Comparison of ENCODE assay signal across 1 mouse cellular context in the genomic region with DNA sequence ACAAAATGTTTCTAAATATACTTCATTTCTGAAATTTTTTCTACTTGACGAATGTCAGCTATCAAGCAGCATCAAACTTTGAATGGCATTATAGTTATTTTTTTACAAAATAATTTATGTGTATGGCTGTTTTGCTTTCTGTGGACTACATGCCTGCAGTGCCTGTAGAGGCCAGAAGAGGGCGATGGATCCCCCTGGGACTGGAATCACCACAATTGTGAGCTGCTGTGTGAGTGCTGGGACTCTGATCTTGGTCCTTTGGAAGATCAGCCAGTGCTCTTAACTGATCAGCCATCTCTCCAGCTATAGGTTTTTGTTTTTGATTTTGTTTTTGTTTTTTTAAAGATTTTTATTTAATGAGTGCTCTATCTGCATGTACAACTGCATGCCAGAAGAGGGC.
TF ChIP-seq lines count a peak whose summit lies in the region.

No protein-coding gene starts in this region.

TF ChIP-seq in MEL, 35 proteins besides CTCF, POLR2A, EP300 and RAD21:
- no peak for TF ChIP-seq POLR2AphosphoS2 (IDR thresholded peaks at IDR 0.05; ENCODE audit: low read length)
- TF ChIP-seq POLR2AphosphoS5 (IDR thresholded peaks at IDR 0.05; ENCODE audit: borderline replicate concordance, low read depth, low read length) = no peak
- TF ChIP-seq ZKSCAN1 (IDR thresholded peaks at IDR 0.05; ENCODE audit: low read depth, low read length) = no peak
- TF ChIP-seq BHLHE40 (IDR thresholded peaks at IDR 0.05; ENCODE audit: borderline replicate concordance, low read depth, low read length) = no peak
- no peak for TF ChIP-seq SMC3 (IDR thresholded peaks at IDR 0.05; ENCODE audit: low read depth, low read length)
- TF ChIP-seq USF1 (IDR thresholded peaks at IDR 0.05; ENCODE audit: low read depth, low read length) = no peak
- TF ChIP-seq SIN3A (IDR thresholded peaks at IDR 0.05; ENCODE audit: low read length) = no peak
